30 mouse cellular contexts compared by ENCODE assay signal in genomic region chr10:34066591-34066990, GRCm38 (mm10). TPM values are rescaled to one million over a fixed set of nuclear protein-coding genes. Genes with fewer than 3 reads are reported as not detected.
DNase-seq lines count a peak whose midpoint lies in the region; ATAC-seq and TF ChIP-seq lines count a peak whose summit lies in the region.
"Had no signal": no experiment of that assay in that cellular context is flagged by ENCODE, and none has a peak within 500 bp of the region (broad histone marks: within the 10 kb centered on the region; RNA-seq: fewer than 3 reads in every experiment).

No protein-coding gene starts in this region.

- H3K9me3 ChIP-seq in ES-E14 (ENCODE audit: control insufficient read depth, insufficient read depth, low read depth, low read length), result no peaks in the 10 kb centered on the region
- H3K9me3 ChIP-seq in midbrain, embryonic 10.5 days (replicated peaks), result no peaks in the 10 kb centered on the region
- H3K9me3 ChIP-seq: embryonic facial prominence, embryonic 13.5 days; embryonic facial prominence, embryonic 15.5 days; forebrain, embryonic 10.5 days; forebrain, embryonic 12.5 days had no signal

- no peak overlapping the region for H3K27ac ChIP-seq in ES-E14 (ENCODE audit: insufficient read depth, low read depth, low read length, poor library complexity, severe bottlenecking)
- no peak overlapping the region for H3K27ac ChIP-seq in midbrain, embryonic 10.5 days (replicated peaks)
- H3K27ac ChIP-seq: embryonic facial prominence, embryonic 13.5 days; embryonic facial prominence, embryonic 15.5 days; forebrain, embryonic 10.5 days; forebrain, embryonic 12.5 days had no signal

- WGBS in midbrain, embryonic 10.5 days, result 52% methylated on average over 3 of the region's 3 CpGs

- H3K9ac ChIP-seq in ES-E14 (ENCODE audit: insufficient read depth, low read depth, low read length, poor library complexity, severe bottlenecking), result no peak overlapping the region
- H3K9ac ChIP-seq: embryonic facial prominence, embryonic 13.5 days; embryonic facial prominence, embryonic 15.5 days; forebrain, embryonic 12.5 days had no signal

- no peaks in the 10 kb centered on the region for H3K4me1 ChIP-seq in ES-E14 (ENCODE audit: control insufficient read depth in 2 of 2, insufficient read depth in 2 of 2, low read length in 2 of 2, poor library complexity in 1 of 2)
- H3K4me1 ChIP-seq in midbrain, embryonic 10.5 days, result no peaks in the 10 kb centered on the region
- H3K4me1 ChIP-seq: embryonic facial prominence, embryonic 13.5 days; embryonic facial prominence, embryonic 15.5 days had no signal

- H3K36me3 ChIP-seq in ES-E14 (ENCODE audit: control insufficient read depth, insufficient read depth, low read length, poor library complexity, severe bottlenecking), result no peaks in the 10 kb centered on the region
- no peaks in the 10 kb centered on the region for H3K36me3 ChIP-seq in midbrain, embryonic 10.5 days
- H3K36me3 ChIP-seq: embryonic facial prominence, embryonic 13.5 days; embryonic facial prominence, embryonic 15.5 days; forebrain, embryonic 10.5 days; forebrain, embryonic 12.5 days had no signal

- no peaks in the 10 kb centered on the region for H3K27me3 ChIP-seq in midbrain, embryonic 10.5 days (ENCODE audit: low read depth, poor library complexity, severe bottlenecking)
- H3K27me3 ChIP-seq: embryonic facial prominence, embryonic 13.5 days; embryonic facial prominence, embryonic 15.5 days; forebrain, embryonic 12.5 days had no signal

- ATAC-seq in inflammation-experienced regulatory T-cells, adult 6 months, result no peak
- ATAC-seq: activated CD4-positive, CD25-positive, alpha-beta regulatory T cell, adult 4 months; forebrain, embryonic 14.5 days; forebrain, embryonic 16.5 days had no signal

- peak; percentile 28 for DNase-seq in ES-E14 (ENCODE audit: low read depth, low spot score)
- peak; percentile 1 for DNase-seq in WW6 (ENCODE audit: low read depth, low spot score)
- DNase-seq in midbrain, embryonic 10.5 days (ENCODE audit: low spot score), result no peak
- no peak for DNase-seq in adrenal gland, postnatal 4 days (ENCODE audit: low spot score in 2 of 2)
- DNase-seq: adrenal gland, adult 8-10 months; adrenal gland, postnatal 14 days; adrenal gland, postnatal 36 days; cerebellum, adult 11 months; cerebellum, adult 18-20 months; cerebellum, adult 8-10 months; cerebellum, adult 9-11 months; cerebellum, postnatal 14 days; cerebellum, postnatal 36 days; embryo, embryonic 11 days had no signal

- no peak overlapping the region for H3K4me3 ChIP-seq in ES-E14 (ENCODE audit: insufficient read depth in 1 of 2, low read depth in 1 of 2, low read length in 2 of 2, poor library complexity in 1 of 2, severe bottlenecking in 1 of 2)
- H3K4me3 ChIP-seq in midbrain, embryonic 10.5 days, result no peak overlapping the region
- H3K4me3 ChIP-seq: embryonic facial prominence, embryonic 13.5 days; embryonic facial prominence, embryonic 15.5 days; erythroblast, embryonic 14.5 days; forebrain, embryonic 10.5 days; forebrain, embryonic 12.5 days had no signal

- in situ Hi-C loops in ES-E14 (cut with MboI; ENCODE audit: low sequenced_read_pairs in 2 of 2, unreplicated experiment in 2 of 2), result no loop called here

TF ChIP-seq in ES-E14, 5 proteins besides CTCF, POLR2A, EP300 and RAD21:
- TF ChIP-seq MAFK (IDR thresholded peaks at IDR 0.05; ENCODE audit: insufficient read depth, low read depth, low read length) (no peak), ZC3H11A (IDR thresholded peaks at IDR 0.05; ENCODE audit: borderline replicate concordance, low read depth, low read length) (no peak), HCFC1 (IDR thresholded peaks at IDR 0.05; ENCODE audit: borderline replicate concordance, insufficient read depth, low read length) (no peak), ZNF384 (IDR thresholded peaks at IDR 0.05; ENCODE audit: low read depth, low read length) (no peak), CHD2 (IDR thresholded peaks at IDR 0.05; ENCODE audit: low read depth, low read length) (no peak)

RNA-seq across cellular contexts. Expression of gene Calhm4, which starts 22.5 kb away (rescaled TPM):
- 0.04 TPM in 1 of 2 replicates, not detected in the other for total RNA-seq in ES-E14 (2012; rRNA removed)
- not detected in 2 replicates for polyA plus RNA-seq in midbrain, embryonic 10.5 days (2016; fragmentation: Nextera tagmentation; extraction: Ambion mirVana)
- polyA plus RNA-seq in inflammation-experienced regulatory T-cells, adult 6 months (2017; shearing (Covaris generic)), result not detected
- not detected for total RNA-seq in adrenal gland, postnatal 4 days (2021)
- total RNA-seq: adrenal gland, adult 18-20 months; adrenal gland, adult 8-10 months; adrenal gland, postnatal 14 days; adrenal gland, postnatal 36 days; common myeloid progenitor, adult 5-6 weeks; MEL had no signal
- polyA plus RNA-seq: activated CD4-positive, CD25-positive, alpha-beta regulatory T cell, adult 4 months; brain, embryonic 14.5 days; C2C12; embryonic facial prominence, embryonic 11.5 days; embryonic facial prominence, embryonic 13.5 days; erythroblast, embryonic 14.5 days; forebrain, embryonic 12.5 days; forebrain, embryonic 14.5 days; frontal cortex, adult 2 months had no signal

RNA-seq across cellular contexts. Expression of gene Trappc3l, which starts 29.2 kb away (rescaled TPM):
- total RNA-seq in ES-E14 (2012; rRNA removed), result not detected in 2 replicates
- not detected in 2 replicates for polyA plus RNA-seq in midbrain, embryonic 10.5 days (2016; fragmentation: Nextera tagmentation; extraction: Ambion mirVana)
- not detected for polyA plus RNA-seq in inflammation-experienced regulatory T-cells, adult 6 months (2017; shearing (Covaris generic))
- not detected for total RNA-seq in adrenal gland, postnatal 4 days (2021)
- total RNA-seq: adrenal gland, adult 18-20 months; adrenal gland, adult 8-10 months; adrenal gland, postnatal 14 days; adrenal gland, postnatal 36 days; common myeloid progenitor, adult 5-6 weeks; MEL had no signal
- polyA plus RNA-seq: activated CD4-positive, CD25-positive, alpha-beta regulatory T cell, adult 4 months; C2C12; embryonic facial prominence, embryonic 11.5 days; embryonic facial prominence, embryonic 13.5 days; embryonic facial prominence, embryonic 15.5 days; erythroblast, embryonic 14.5 days; forebrain, embryonic 10.5 days; forebrain, embryonic 12.5 days; forebrain, embryonic 14.5 days; forebrain, embryonic 16.5 days; frontal cortex, adult 2 months had no signal

RNA-seq across cellular contexts. Expression of gene Calhm5, which starts 29.7 kb away (rescaled TPM):
- total RNA-seq in ES-E14 (2012; rRNA removed), result 1.6 TPM in 2 replicates
- polyA plus RNA-seq in midbrain, embryonic 10.5 days (2016; fragmentation: Nextera tagmentation; extraction: Ambion mirVana), result 0.10 and 0.17 TPM in 2 replicates
- polyA plus RNA-seq in inflammation-experienced regulatory T-cells, adult 6 months (2017; shearing (Covaris generic)), result not detected
- under 1 TPM; 0.17 to 0.31 TPM for total RNA-seq in adrenal gland, postnatal 4 days (2021)
- total RNA-seq: common myeloid progenitor, adult 5-6 weeks; MEL had no signal
- polyA plus RNA-seq: activated CD4-positive, CD25-positive, alpha-beta regulatory T cell, adult 4 months; erythroblast, embryonic 14.5 days had no signal

RNA-seq across cellular contexts. Expression of gene Rwdd1, which starts 47.2 kb away (rescaled TPM):
- total RNA-seq in ES-E14 (2012; rRNA removed), result 106 and 149 TPM in 2 replicates
- polyA plus RNA-seq in midbrain, embryonic 10.5 days (2016; fragmentation: Nextera tagmentation; extraction: Ambion mirVana), result 134 and 154 TPM in 2 replicates
- polyA plus RNA-seq in inflammation-experienced regulatory T-cells, adult 6 months (2017; shearing (Covaris generic)), result 100 to 1,000 TPM in 1 of 3 experiments, 10 to 100 TPM in 2; 59.6 to 140 (median 87.0) TPM
- total RNA-seq in adrenal gland, postnatal 4 days (2021), result 10 to 100 TPM; 78.5 to 79.1 TPM

Comparison
In these comparisons a context has a peak if more than half of its experiments do, and no peak if none do; other contexts are left out.
1. DNase-seq: peak in ES-E14 (single experiment) and WW6 (single experiment); none in midbrain, embryonic 10.5 days (single experiment) and adrenal gland, postnatal 4 days (0 of 2).